20 mouse cellular contexts compared by ENCODE assay signal in the genomic region with DNA sequence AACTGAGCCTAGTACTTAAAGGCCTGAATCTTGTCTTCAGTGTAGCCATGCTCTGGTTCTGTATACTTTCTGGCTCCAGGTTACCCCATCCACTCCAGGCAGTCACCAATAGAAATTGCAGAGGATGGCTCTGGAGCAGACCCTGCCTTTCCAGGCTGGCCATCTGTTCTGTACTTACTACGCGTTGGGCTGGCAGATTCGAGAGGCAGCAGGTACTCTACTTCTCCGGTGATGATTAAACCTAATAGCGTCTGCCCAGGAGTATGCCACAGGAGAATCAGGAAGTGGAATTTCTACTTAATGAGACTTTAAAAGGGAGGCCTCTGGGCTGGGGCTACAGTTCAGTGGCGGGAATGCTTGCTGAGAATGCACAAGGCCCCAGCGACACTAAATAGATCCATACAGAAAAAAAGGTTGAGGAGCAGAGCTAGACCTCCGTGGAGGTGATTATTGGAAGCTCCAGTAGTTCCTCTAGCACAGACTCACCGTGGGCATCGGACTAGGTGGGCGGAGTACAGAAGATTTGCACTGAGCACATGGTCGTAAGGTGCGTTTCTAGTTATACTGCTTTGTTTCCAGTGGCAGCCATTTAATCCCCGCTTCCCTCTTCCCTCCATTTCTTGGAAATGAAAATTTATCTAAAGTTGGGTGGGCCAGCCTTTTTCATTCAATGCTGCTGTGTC.
A peak's percentile ranks its signal among the peaks of the same experiment; 100 is the strongest.
DNase-seq lines count a peak whose midpoint lies in the region; ATAC-seq and TF ChIP-seq lines count a peak whose summit lies in the region.
"Had no signal": no experiment of that assay in that cellular context is flagged by ENCODE, and none has a peak within 500 bp of the region (broad histone marks: within the 10 kb centered on the region; RNA-seq: fewer than 3 reads in every experiment).

No protein-coding gene starts in this region.

- H3K27ac ChIP-seq in kidney, embryonic 15.5 days = no peak overlapping the region
- no peak overlapping the region for H3K27ac ChIP-seq in hindbrain, postnatal 0 days
- no peak overlapping the region for H3K27ac ChIP-seq in midbrain, embryonic 10.5 days (replicated peaks)
- H3K27ac ChIP-seq: liver, embryonic 13.5 days; lung, embryonic 15.5 days; macrophage; midbrain, embryonic 13.5 days; neural tube, embryonic 12.5 days had no signal

- intact Hi-C loops in heart, postnatal 36 days (cut with DNase I) = no loop called here

- no peaks in the 10 kb centered on the region for H3K9me3 ChIP-seq in kidney, embryonic 15.5 days (replicated peaks)
- no peaks in the 10 kb centered on the region for H3K9me3 ChIP-seq in hindbrain, postnatal 0 days (ENCODE audit: low read length)
- H3K9me3 ChIP-seq in midbrain, embryonic 10.5 days (replicated peaks) = no peaks in the 10 kb centered on the region; the same call in 1 of the 2 replicates
- H3K9me3 ChIP-seq: liver, embryonic 13.5 days; lung, embryonic 15.5 days; midbrain, embryonic 13.5 days; neural tube, embryonic 12.5 days had no signal

- peak; percentile 66 for DNase-seq in heart, adult 11 months
- no peak for DNase-seq in heart, postnatal 36 days
- DNase-seq in kidney, postnatal 36 days = no peak
- DNase-seq in brain, embryonic 14.5 days (ENCODE audit: low read depth) = peak; percentile 5
- no peak for DNase-seq in hindbrain, postnatal 0 days (ENCODE audit: low spot score)
- DNase-seq in midbrain, embryonic 10.5 days (ENCODE audit: low spot score) = no peak
- DNase-seq: adrenal gland, postnatal 25 days; cerebellum, adult 11-12 months; gastrocnemius, postnatal 25 days; kidney, postnatal 10 days; left cerebral cortex, postnatal 4 days; liver, embryonic 13.5 days; right cerebral cortex, postnatal 4 days; thymus, postnatal 4 days had no signal

- peaks cover 18% of the 10 kb centered on the region; the same call in 1 of the 2 replicates for H3K4me1 ChIP-seq in kidney, embryonic 15.5 days
- no peaks in the 10 kb centered on the region for H3K4me1 ChIP-seq in hindbrain, postnatal 0 days (ENCODE audit: insufficient read depth, low read length)
- peaks cover 15% of the 10 kb centered on the region for H3K4me1 ChIP-seq in midbrain, embryonic 10.5 days
- H3K4me1 ChIP-seq: liver, embryonic 13.5 days had no signal

- TF ChIP-seq CTCF in brain, embryonic 14.5 days (IDR thresholded peaks at IDR 0.05; ENCODE audit: borderline replicate concordance, extremely low read depth, insufficient read depth, insufficient read length) = no peak
- TF ChIP-seq CTCF in hindbrain, postnatal 0 days (IDR thresholded peaks at IDR 0.05; ENCODE audit: low read depth) = no peak

- H3K4me3 ChIP-seq in kidney, embryonic 15.5 days (replicated peaks) = no peak overlapping the region
- no peak overlapping the region for H3K4me3 ChIP-seq in hindbrain, postnatal 0 days (ENCODE audit: low read length)
- H3K4me3 ChIP-seq in midbrain, embryonic 10.5 days = no peak overlapping the region
- H3K4me3 ChIP-seq: liver, embryonic 13.5 days; lung, embryonic 15.5 days; midbrain, embryonic 13.5 days; neural tube, embryonic 12.5 days had no signal

- WGBS in kidney, embryonic 15.5 days = 71% methylated on average over 14 of the region's 14 CpGs
- 74% methylated on average over 14 of the region's 14 CpGs for WGBS in hindbrain, postnatal 0 days
- 91% methylated on average over 14 of the region's 14 CpGs for WGBS in midbrain, embryonic 10.5 days

- H3K9ac ChIP-seq in kidney, embryonic 15.5 days = no peak overlapping the region
- no peak overlapping the region for H3K9ac ChIP-seq in hindbrain, postnatal 0 days (replicated peaks; ENCODE audit: low read length)
- H3K9ac ChIP-seq: liver, embryonic 13.5 days; lung, embryonic 15.5 days; midbrain, embryonic 13.5 days; neural tube, embryonic 12.5 days had no signal

- H3K36me3 ChIP-seq in kidney, embryonic 15.5 days = no peaks in the 10 kb centered on the region
- no peaks in the 10 kb centered on the region for H3K36me3 ChIP-seq in hindbrain, postnatal 0 days (ENCODE audit: insufficient read depth, low read length)
- no peaks in the 10 kb centered on the region for H3K36me3 ChIP-seq in midbrain, embryonic 10.5 days
- H3K36me3 ChIP-seq: liver, embryonic 13.5 days; lung, embryonic 15.5 days; midbrain, embryonic 13.5 days; neural tube, embryonic 12.5 days had no signal

- no peak overlapping the region for H3K4me2 ChIP-seq in kidney, embryonic 15.5 days
- no peak overlapping the region for H3K4me2 ChIP-seq in hindbrain, postnatal 0 days (ENCODE audit: low read depth, low read length)
- H3K4me2 ChIP-seq: liver, embryonic 13.5 days; lung, embryonic 15.5 days; midbrain, embryonic 13.5 days; neural tube, embryonic 12.5 days had no signal

- H3K27me3 ChIP-seq in kidney, embryonic 15.5 days = no peaks in the 10 kb centered on the region
- no peaks in the 10 kb centered on the region for H3K27me3 ChIP-seq in hindbrain, postnatal 0 days (ENCODE audit: insufficient read depth, low read length)
- peaks cover 17% of the 10 kb centered on the region; the same call in 1 of the 2 replicates for H3K27me3 ChIP-seq in midbrain, embryonic 10.5 days (ENCODE audit: low read depth, poor library complexity, severe bottlenecking)
- H3K27me3 ChIP-seq: liver, embryonic 13.5 days; lung, embryonic 15.5 days; neural tube, embryonic 12.5 days had no signal

- no peak for TF ChIP-seq POLR2A in brain, embryonic 14.5 days (IDR thresholded peaks at IDR 0.05; ENCODE audit: borderline replicate concordance, extremely low read depth, insufficient read depth, insufficient read length, poor library complexity, severe bottlenecking)

- ATAC-seq in kidney, embryonic 15.5 days (replicated peaks; ENCODE audit: low FRiP score) = peak; percentile 33
- ATAC-seq in hindbrain, postnatal 0 days = 0 out of 2 replicates have a peak, but pooled peaks have one; percentile 16
- ATAC-seq: forebrain, embryonic 14.5 days; midbrain, embryonic 13.5 days had no signal

Comparison
In these comparisons a context has a peak if more than half of its experiments do, and no peak if none do; other contexts are left out.
1. DNase-seq: peak in heart, adult 11 months (single experiment) and brain, embryonic 14.5 days (single experiment); none in heart, postnatal 36 days (0 of 2), kidney, postnatal 36 days (0 of 2), hindbrain, postnatal 0 days (single experiment) and midbrain, embryonic 10.5 days (single experiment).